Mouse (Mus musculus) lung, postnatal 36 days (tissue): ENCODE results near the gene Nme4.

Source experiments
- DNase-seq: peaks from one replicate; pipeline ENCODE4 v3.0.0; 2022; ENCODE audit warnings: mixed read lengths

Nme4 gene

DNA sequence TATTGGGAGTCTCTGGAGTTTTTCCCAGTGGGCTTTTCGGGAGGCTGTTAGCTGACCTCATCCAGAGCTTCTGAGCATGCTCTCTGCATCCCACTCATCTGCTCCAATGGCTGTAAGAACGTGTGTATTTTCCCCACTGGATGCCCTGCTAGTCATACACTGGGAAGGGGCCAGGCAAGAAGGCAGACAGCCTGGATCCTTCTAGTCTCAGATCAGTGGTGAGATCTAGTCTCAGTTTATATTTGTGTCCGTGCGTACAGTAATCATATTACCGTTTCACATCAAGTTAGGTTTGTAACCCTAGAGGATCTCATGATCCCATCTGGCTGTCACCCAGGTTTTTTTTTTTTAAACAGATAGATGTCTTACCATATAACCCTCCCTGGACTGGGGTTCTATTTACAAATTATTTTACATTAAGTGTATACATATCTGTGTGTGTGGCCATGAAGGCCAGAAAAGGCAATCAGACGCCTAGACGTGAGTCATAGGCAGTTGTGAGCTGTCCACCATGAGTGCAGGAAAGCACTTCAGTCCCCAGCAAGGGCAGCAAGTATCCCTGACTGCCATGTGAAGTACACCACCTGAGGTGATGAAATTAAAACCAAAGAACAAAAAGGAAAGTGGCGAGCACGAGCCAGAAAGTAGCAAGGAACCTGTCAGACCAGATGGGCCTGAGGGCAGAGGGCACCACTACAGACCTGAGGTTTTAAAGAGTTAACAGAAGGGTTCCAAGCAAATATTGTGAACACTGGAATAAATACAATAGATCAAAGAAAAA is 37.4 kb downstream of the Nme4 start:
- peak; percentile 76 for DNase-seq

DNA sequence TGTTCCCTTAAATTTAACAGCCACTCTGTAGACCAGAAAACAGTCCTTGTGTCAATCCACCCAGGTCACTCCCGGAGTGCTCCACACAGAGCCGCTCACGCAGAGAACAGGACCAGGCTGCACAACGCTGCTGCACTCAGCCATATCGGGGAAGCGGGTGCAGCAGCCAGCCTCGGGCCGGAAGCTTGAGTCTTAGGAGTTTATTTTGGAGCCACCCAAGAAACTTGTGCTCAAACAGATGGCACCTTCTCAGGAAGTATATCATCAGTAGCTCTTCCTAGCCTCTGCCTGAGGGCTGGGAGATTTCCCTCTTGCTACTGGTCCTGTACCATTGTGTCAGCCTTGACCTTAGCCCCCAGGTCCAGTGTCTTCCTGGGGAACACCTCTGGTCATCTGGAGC is 38.1 kb downstream of the Nme4 start:
- DNase-seq, result no peak

DNA sequence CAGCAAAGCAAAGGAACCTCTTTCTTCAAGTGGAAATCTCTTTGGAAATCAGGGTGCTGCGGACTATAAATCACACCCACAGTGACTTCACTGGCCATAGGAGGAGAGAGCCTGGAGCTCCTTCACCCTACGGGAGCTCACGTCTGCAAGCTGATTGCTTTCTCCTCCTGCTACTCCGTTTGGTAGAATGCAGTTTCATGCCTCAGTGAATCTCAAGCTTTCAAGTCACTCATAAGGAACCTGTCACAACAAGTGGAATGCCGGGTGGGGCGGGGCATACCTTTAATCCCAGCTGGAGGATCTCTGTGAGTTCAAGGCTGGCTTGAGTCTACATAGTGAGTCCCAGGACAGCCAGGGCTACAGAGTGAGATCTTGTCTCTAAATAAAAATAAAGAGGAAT is 40.2 kb downstream of the Nme4 start:
- no peak for DNase-seq

DNA sequence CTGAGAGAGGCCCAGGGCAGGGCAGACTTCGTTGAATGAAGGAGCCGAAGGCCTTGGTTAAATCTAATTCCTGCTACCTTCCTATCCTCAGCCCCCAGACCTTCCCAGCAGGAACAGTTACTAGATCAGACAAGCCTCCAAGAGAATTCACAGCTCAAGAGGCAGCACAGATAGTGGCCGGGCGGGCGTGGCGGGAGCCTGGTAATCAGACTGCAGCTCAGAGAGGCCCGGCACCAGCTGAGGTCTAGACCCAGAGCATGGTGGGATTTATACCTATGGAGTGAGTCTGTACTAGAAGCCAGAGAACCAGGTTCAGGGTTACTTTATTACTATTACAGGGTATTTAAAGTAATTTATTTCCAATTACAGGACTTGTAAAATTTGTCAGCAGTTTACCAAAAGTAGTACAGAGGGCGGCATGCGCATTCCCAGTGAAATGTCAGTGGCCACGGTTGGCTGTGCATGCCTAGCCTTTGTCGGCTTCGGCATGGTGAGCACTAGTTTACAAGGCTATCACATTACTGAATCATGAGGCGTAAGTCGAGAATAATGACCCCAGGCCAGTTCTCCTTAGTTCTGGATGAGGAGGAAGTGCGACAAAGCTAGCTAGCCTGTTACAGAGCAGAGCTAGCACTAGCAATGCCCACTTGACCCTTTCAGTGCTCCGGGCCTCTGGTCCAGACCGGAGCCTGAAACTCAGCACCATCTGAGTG is 41.1 kb downstream of the Nme4 start:
- no peak for DNase-seq

DNA sequence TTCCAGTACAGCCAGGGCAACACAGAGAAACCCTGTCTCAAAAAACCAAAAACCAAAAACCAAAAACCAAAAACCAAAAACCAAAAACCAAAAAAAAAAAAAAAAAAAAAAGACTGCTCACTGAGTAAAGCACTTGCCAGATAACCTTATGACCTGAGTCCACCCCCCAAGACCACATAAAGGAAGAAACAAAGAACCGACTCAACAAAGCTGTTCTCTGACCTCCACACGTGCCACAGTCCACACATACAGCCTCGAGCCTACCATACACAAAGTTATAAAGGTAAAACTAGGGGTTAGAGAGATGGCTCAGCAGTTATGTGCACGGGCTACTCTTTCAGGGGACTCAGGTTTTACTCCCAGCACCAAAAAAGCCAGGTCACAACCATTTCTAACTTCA is 42.7 kb downstream of the Nme4 start:
- DNase-seq, result no peak

DNA sequence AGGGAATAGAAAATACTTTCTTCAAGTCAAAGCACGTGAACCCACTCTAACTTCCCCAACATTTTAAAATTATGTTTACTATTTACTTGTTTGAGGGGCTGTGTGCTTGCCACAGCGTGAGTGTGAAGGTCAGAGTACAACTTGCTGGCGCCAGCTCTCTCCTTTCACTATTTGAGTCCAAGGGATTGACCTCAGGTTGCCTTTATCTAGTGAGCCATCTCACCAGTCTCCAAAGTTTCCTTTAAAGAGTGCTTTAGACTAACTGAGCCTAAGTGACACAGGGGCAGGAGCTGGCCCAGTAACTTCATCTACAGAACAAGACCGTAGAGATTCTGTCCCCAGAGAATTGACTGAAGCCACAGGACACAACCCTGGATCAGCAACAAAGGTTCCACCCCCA is 43.3 kb downstream of the Nme4 start:
- no peak for DNase-seq

DNA sequence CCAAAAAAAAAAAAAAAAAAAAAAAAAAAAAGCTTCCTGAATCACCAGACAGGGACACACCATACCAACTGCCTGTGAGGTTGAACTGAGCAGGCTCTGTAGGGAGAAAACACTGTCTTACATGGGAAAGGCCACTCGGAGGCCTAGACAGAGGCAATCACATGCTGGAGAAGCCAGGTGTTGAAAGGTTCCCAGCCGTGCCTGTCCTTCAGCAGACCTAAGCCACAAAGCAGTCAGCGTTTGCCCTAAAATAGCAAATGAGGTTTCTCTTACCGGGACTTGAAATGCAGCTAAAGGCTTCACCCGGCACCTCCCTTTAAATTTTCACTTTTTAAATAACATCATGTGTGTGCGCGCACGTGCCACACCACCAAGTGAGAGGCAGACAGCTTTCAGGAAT is 47.3 kb downstream of the Nme4 start:
- no peak for DNase-seq

DNA sequence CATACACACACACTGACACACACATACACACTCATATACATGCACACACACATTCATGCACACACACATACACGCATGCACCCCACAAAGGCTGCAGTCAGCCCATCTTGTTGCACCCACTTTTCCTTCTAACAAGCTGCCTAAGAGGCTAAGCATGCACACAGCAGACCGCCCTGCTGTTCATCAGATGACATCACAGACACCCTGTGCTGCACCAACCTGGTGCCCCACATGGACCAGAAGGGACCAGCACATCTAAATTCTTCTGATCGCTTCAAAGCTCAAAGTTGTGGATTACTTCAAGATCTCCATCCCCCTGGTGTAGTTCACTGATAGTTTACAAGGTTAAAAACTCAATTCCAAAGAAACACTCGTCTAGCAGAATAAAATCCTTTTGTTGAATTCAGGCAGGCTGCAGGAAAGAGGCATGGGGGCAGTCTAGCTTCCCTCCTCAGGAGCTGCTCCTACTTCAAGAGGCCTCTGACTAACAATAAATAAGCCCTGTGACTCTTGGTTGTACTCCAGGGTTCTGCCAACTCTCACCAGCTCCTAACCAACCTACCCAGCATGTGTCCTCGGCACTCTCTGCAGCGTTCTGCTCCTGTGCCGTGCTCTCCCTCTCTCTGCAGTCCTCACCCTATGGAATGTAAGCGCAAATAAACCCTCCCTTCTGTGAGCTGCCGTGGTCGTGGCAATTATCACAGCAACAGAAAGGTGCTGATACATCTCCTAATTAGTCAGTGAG is 49.0 kb downstream of the Nme4 start:
- peak; percentile 30 for DNase-seq

DNA sequence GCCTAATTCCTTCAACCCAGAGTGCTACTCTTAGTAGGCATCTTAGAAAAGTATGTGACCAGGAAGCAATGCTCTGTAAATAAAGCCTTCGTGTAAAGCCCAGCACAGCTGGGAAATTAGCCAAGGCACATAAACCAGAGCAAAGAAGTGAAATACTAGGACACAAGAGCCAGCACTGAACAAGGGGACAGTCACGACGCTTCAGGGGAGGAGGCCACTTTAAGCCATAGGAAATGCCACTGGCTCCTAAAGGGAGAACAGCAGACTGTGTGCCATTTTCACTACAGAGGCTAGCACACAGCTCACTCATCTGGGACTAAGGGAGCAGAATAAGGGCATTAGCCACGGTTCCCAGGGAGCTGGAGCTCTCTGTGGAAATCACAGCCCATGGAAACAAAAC is 50.1 kb downstream of the Nme4 start:
- DNase-seq, result peak; percentile 52

DNA sequence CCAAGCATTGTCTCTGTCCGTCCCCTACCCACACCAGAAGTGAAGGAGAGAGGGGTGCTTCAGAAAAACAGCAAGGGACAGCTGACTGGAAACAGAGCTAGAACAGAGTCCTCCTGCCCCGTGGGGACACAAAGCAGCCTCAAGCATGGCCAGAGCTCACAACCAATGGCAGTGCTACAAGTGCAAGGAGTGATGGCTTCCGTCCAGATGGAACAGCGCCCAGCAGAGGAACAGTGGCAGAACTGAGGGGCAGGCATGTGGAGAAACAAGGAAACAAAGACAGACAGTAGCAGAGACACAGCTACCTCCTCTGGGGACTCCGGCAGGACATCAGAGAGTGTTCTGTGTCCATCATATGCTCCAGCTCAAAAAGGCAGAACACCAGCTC is 52.2 kb downstream of the Nme4 start:
- DNase-seq, result peak; percentile 75

DNA sequence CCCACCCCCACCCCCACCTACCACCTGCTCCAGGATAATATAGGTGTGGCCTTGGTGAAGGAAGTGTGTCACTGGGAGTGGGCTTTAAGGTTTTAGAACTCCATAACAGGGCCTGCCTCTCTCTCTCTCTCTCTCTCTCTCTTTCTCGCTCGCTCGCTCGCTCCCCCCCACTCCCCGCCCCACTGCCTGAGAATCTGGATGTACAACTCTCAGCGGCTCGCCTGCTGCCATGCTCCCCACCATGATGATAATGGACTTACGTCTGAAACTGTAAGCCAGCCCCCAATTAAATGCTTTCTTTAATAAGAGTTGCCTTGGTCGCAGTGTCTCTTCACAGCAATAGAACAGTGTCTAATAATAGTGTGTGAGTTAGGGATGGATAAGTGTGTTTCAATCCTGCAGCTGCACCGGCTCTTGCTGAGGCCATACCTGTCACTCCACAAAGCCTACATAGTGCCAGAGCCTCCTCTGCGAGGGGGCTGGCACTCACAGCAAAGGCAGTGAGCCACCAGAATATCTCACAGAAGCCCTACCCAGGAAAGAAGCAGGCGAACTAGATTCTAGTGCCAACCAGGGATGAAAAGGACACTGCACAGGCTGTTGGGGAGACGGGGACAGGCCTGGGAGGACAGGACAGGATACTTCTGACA is 52.7 kb downstream of the Nme4 start:
- no peak for DNase-seq
